Mouse (Mus musculus): ENCODE data around the gene Cacna1b. TPM values are rescaled to one million over a fixed set of nuclear protein-coding genes. Genes with fewer than 3 reads are reported as not detected.

The Cacna1b gene
- polyA plus RNA-seq, 1 experiment from 2014 or later, result 0.06 TPM

DNA sequence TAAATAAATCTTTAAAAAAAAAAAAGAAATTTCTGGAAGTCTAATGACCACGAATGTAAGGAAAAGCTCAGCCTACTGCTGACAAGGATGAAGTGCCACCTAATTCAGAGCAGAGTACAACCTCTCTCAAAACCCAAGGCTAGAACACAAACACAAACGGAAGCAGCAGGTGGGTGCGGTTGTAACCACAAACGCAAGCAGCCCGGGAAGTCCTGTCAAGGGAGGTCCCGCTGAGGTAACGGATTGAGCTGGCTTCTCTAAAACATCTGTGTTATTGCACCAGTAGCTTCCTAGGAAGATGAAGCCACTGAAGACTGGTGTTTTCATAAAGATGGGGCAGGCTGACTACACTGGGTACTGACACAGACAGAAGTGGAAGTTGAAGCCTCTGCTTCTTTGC, 15.1 kb downstream of the Cacna1b start:
- Histone ChIP-seq H3K4me3 (ENCODE audit: low read depth, low read length) (no peak overlapping the region), H3K27me3 (ENCODE audit: control insufficient read depth, insufficient read depth, low read depth, low read length) (no peaks in the 10 kb centered on the region), H3K36me3 (ENCODE audit: control insufficient read depth, insufficient read depth) (no peaks in the 10 kb centered on the region), H3K4me1 (ENCODE audit: control insufficient read depth, low read depth, low read length) (no peaks in the 10 kb centered on the region), H3K4me2 (ENCODE audit: low read depth, low read length) (no peak overlapping the region), H3K9ac (ENCODE audit: low read depth, low read length) (no peak overlapping the region), H3K9me3 (replicated peaks; ENCODE audit: control insufficient read depth, low read length) (no peaks in the 10 kb centered on the region), H3K27ac (ENCODE audit: low read length) (no peak overlapping the region)
- 24% methylated on average over 7 of the region's 7 CpGs for WGBS (ENCODE audit: insufficient replicate concordance)
- no peak for ATAC-seq (ENCODE audit: low read depth)

DNA sequence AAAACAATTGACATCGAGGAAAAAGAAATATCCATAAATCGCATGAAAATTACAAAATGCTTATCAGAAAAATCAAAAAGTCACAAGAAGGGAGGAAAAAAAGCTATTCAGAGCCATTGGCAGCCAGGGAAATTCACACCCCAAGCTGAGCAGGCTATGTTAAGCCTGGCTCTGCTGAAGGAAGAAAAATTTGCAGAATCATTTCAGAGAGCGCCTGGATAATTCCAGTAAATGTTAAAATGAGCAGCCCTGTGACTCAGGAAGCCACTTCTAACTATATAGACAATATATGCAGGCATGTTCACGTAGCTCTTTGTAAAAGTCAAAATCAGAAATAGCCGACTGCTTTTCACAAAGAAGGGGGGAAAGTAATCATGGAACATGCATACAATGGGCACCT, 23.3 kb downstream of the Cacna1b start:
- H3K9me3 ChIP-seq (replicated peaks; ENCODE audit: control insufficient read depth, low read length), result no peaks in the 10 kb centered on the region

DNA sequence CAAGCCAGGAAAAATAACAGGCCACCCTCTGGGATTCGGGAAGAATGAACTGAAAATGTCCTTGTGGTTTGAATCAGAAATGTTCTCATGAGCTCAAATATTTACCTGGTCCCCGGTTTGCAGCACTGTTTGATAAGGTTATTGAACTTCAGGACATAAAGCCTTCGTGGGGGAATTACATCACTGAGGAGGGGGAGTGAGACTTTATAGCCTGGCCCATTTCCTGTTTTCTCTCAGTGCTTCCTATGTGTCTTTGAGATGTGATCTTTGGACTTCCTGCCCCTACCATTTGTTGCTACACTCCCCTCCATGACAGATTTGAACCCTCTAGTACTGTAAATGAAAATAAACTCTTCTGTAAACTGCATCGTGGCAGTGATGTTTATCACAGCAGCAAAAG, 29.8 kb downstream of the Cacna1b start:
- no peak overlapping the region for H3K27ac ChIP-seq (ENCODE audit: low read length)
- no peaks in the 10 kb centered on the region for H3K4me1 ChIP-seq (ENCODE audit: control insufficient read depth, low read depth, low read length)
- no peak for ATAC-seq (ENCODE audit: low read depth)
- WGBS (ENCODE audit: insufficient replicate concordance), result 31% methylated on average over 4 of the region's 4 CpGs
- no peak overlapping the region for H3K4me2 ChIP-seq (ENCODE audit: low read depth, low read length)
- H3K27me3 ChIP-seq (ENCODE audit: control insufficient read depth, insufficient read depth, low read depth, low read length), result no peaks in the 10 kb centered on the region
- H3K9me3 ChIP-seq (replicated peaks; ENCODE audit: control insufficient read depth, low read length), result no peaks in the 10 kb centered on the region
- H3K36me3 ChIP-seq (ENCODE audit: control insufficient read depth, insufficient read depth), result no peaks in the 10 kb centered on the region
- no peak overlapping the region for H3K4me3 ChIP-seq (ENCODE audit: low read depth, low read length)
- H3K9ac ChIP-seq (ENCODE audit: low read depth, low read length), result no peak overlapping the region

More for the DNA sequence above, 23.3 kb downstream of the Cacna1b start:
- no peak overlapping the region for H3K9ac ChIP-seq (ENCODE audit: low read depth, low read length)
- no peaks in the 10 kb centered on the region for H3K36me3 ChIP-seq (ENCODE audit: control insufficient read depth, insufficient read depth)
- 56% methylated on average over 5 of the region's 5 CpGs for WGBS (ENCODE audit: insufficient replicate concordance)
- H3K4me3 ChIP-seq (ENCODE audit: low read depth, low read length), result no peak overlapping the region
- H3K4me1 ChIP-seq (ENCODE audit: control insufficient read depth, low read depth, low read length), result no peaks in the 10 kb centered on the region
- H3K27ac ChIP-seq (ENCODE audit: low read length), result no peak overlapping the region
- H3K4me2 ChIP-seq (ENCODE audit: low read depth, low read length), result no peak overlapping the region
- H3K27me3 ChIP-seq (ENCODE audit: control insufficient read depth, insufficient read depth, low read depth, low read length), result no peaks in the 10 kb centered on the region
- ATAC-seq (ENCODE audit: low read depth), result no peak

DNA sequence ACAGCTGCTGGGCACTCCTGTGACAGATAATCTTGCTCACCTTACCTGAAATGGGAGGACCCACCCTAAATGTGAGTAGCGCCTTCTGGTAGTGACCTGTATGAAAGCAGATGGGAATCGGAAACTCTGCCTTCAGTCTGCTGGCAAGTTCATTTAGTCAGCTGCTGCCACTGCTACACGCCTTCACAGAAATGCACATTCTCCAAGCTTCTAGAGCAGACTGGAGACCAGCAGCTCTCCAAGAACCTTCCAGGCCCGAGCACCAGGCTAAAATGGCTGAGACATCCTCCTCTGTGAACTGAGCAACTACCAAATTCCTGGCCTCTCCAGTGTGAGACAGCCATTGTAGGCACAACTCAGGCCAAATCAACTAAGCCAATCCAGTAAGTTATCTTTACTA, 37.1 kb downstream of the Cacna1b start:
- Histone ChIP-seq H3K9ac (ENCODE audit: low read depth, low read length) (no peak overlapping the region), H3K36me3 (ENCODE audit: control insufficient read depth, insufficient read depth) (no peaks in the 10 kb centered on the region), H3K4me2 (ENCODE audit: low read depth, low read length) (no peak overlapping the region), H3K27ac (ENCODE audit: low read length) (no peak overlapping the region), H3K27me3 (ENCODE audit: control insufficient read depth, insufficient read depth, low read depth, low read length) (no peaks in the 10 kb centered on the region), H3K4me3 (ENCODE audit: low read depth, low read length) (no peak overlapping the region), H3K9me3 (replicated peaks; ENCODE audit: control insufficient read depth, low read length) (no peaks in the 10 kb centered on the region), H3K4me1 (ENCODE audit: control insufficient read depth, low read depth, low read length) (no peaks in the 10 kb centered on the region)
- 55% methylated on average over 4 of the region's 4 CpGs for WGBS (ENCODE audit: insufficient replicate concordance)
- ATAC-seq (ENCODE audit: low read depth), result no peak

DNA sequence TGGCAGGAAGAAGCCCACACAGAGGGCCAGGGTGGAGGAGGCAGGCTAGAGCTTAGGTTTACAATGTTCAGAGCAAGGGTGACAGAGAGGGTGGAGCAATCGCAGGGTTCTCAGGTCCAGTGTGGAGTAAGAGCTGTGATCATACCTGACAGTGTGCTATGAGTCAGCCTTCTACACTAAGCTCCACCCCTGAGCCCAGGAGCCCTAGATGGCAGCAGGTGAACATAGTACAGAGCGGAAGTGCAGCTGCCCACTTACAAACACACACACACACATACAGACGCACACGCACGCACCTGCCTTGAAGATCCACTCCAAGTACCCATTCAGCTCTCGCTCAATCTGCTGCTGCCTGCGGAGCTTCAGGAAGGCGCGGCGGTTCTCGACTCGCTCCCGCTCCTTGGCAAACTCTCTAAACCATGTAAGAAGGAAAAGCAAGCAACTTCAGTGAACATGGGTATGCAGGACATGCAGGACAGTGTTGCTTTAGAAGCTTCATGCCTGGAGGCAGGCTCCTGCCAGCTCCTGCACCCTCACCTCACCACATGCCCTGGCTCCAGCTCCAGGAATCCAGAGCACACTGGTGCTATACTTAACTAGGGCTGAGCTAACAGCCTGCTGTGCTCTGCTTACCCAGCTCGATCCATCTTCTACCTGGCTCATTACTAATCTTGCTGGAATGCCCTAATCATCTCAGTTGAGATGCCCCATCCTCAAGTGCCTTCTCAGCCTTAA, 43.1 kb downstream of the Cacna1b start:
- no peaks in the 10 kb centered on the region for H3K36me3 ChIP-seq (ENCODE audit: control insufficient read depth, insufficient read depth)
- WGBS (ENCODE audit: insufficient replicate concordance), result 81% methylated on average over 14 of the region's 14 CpGs
- H3K4me1 ChIP-seq (ENCODE audit: control insufficient read depth, low read depth, low read length), result no peaks in the 10 kb centered on the region
- no peak overlapping the region for H3K27ac ChIP-seq (ENCODE audit: low read length)
- ATAC-seq (ENCODE audit: low read depth), result no peak
- no peaks in the 10 kb centered on the region for H3K9me3 ChIP-seq (replicated peaks; ENCODE audit: control insufficient read depth, low read length)
- H3K27me3 ChIP-seq (ENCODE audit: control insufficient read depth, insufficient read depth, low read depth, low read length), result no peaks in the 10 kb centered on the region
- no peak overlapping the region for H3K4me3 ChIP-seq (ENCODE audit: low read depth, low read length)
- no peak overlapping the region for H3K4me2 ChIP-seq (ENCODE audit: low read depth, low read length)
- no peak overlapping the region for H3K9ac ChIP-seq (ENCODE audit: low read depth, low read length)

DNA sequence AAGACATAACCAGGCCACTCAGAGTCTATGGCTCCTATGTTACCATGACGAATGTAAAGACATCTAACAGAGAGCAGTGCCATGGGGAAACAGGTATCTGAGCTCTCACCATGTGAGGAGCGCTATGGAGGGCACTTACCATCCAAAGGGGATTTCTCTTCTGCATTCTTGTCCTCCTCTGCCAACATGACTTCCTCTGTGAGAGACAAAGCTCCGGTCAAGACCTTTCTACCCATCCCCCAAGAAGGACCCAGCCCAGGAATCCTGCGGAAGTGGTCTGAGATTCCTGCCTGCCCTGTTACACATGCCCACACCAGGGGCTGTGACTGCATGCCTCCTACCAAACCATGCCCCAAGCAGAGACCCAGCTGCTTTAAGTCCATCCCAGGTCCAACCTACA, 44.0 kb downstream of the Cacna1b start:
- H3K27ac ChIP-seq (ENCODE audit: low read length), result no peak overlapping the region
- WGBS (ENCODE audit: insufficient replicate concordance), result 62% methylated on average over 4 of the region's 4 CpGs
- H3K4me3 ChIP-seq (ENCODE audit: low read depth, low read length), result no peak overlapping the region

DNA sequence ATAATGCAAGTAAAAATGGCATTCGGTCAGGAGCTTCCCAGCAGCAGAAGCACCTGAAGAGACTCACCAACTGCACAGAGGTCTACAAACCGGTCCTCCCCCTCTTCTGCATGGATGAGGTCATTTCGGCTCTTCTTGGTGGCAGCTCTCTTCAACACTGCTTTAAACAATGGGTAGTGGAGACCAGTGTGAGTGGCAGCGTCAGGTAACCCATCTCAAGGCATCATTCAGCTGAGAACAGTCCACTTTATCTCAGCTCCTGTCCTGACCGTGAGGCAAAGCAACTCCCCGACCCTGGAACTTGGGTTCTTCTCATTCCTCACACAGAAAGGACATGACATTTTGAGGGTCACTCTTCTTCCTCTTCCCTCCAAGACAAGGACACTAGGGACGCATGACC, 45.0 kb downstream of the Cacna1b start:
- H3K9ac ChIP-seq (ENCODE audit: low read depth, low read length), result no peak overlapping the region
- ATAC-seq (ENCODE audit: low read depth), result no peak
- H3K4me3 ChIP-seq (ENCODE audit: low read depth, low read length), result no peak overlapping the region
- H3K4me1 ChIP-seq (ENCODE audit: control insufficient read depth, low read depth, low read length), result no peaks in the 10 kb centered on the region
- no peaks in the 10 kb centered on the region for H3K36me3 ChIP-seq (ENCODE audit: control insufficient read depth, insufficient read depth)
- WGBS (ENCODE audit: insufficient replicate concordance), result 53% methylated on average over 7 of the region's 7 CpGs
- no peaks in the 10 kb centered on the region for H3K27me3 ChIP-seq (ENCODE audit: control insufficient read depth, insufficient read depth, low read depth, low read length)
- no peak overlapping the region for H3K27ac ChIP-seq (ENCODE audit: low read length)
- no peaks in the 10 kb centered on the region for H3K9me3 ChIP-seq (replicated peaks; ENCODE audit: control insufficient read depth, low read length)
- H3K4me2 ChIP-seq (ENCODE audit: low read depth, low read length), result no peak overlapping the region

More for the DNA sequence above, 44.0 kb downstream of the Cacna1b start:
- Histone ChIP-seq H3K4me2 (ENCODE audit: low read depth, low read length) (no peak overlapping the region), H3K36me3 (ENCODE audit: control insufficient read depth, insufficient read depth) (no peaks in the 10 kb centered on the region), H3K27me3 (ENCODE audit: control insufficient read depth, insufficient read depth, low read depth, low read length) (no peaks in the 10 kb centered on the region), H3K9ac (ENCODE audit: low read depth, low read length) (no peak overlapping the region), H3K4me1 (ENCODE audit: control insufficient read depth, low read depth, low read length) (no peaks in the 10 kb centered on the region), H3K9me3 (replicated peaks; ENCODE audit: control insufficient read depth, low read length) (no peaks in the 10 kb centered on the region)
- no peak for ATAC-seq (ENCODE audit: low read depth)

DNA sequence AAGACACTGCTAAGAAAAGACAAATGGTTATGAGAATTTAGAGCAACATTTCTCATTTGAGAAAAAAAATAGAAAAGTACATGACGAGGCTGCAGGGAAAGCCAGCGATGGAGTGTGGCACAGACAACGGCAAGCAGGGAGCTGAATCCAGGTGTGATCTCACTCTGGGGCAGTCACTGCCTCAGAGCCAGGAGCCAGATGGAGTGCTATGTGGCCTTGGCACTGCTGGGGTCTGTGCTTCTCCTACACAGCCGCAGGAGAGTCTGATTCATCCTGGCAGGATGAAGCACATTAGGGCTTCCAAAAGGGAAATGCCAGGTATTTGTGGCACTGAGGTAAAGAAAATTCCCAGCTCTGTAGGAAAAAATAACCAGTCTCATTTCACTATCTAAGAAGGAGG, 45.5 kb downstream of the Cacna1b start:
- H3K9ac ChIP-seq (ENCODE audit: low read depth, low read length), result no peak overlapping the region
- no peaks in the 10 kb centered on the region for H3K27me3 ChIP-seq (ENCODE audit: control insufficient read depth, insufficient read depth, low read depth, low read length)
- no peaks in the 10 kb centered on the region for H3K36me3 ChIP-seq (ENCODE audit: control insufficient read depth, insufficient read depth)
- no peak for ATAC-seq (ENCODE audit: low read depth)
- H3K4me2 ChIP-seq (ENCODE audit: low read depth, low read length), result no peak overlapping the region
- H3K4me1 ChIP-seq (ENCODE audit: control insufficient read depth, low read depth, low read length), result no peaks in the 10 kb centered on the region
- H3K9me3 ChIP-seq (replicated peaks; ENCODE audit: control insufficient read depth, low read length), result no peaks in the 10 kb centered on the region
- 76% methylated on average over 4 of the region's 4 CpGs for WGBS (ENCODE audit: insufficient replicate concordance)
- no peak overlapping the region for H3K27ac ChIP-seq (ENCODE audit: low read length)
- H3K4me3 ChIP-seq (ENCODE audit: low read depth, low read length), result no peak overlapping the region

DNA sequence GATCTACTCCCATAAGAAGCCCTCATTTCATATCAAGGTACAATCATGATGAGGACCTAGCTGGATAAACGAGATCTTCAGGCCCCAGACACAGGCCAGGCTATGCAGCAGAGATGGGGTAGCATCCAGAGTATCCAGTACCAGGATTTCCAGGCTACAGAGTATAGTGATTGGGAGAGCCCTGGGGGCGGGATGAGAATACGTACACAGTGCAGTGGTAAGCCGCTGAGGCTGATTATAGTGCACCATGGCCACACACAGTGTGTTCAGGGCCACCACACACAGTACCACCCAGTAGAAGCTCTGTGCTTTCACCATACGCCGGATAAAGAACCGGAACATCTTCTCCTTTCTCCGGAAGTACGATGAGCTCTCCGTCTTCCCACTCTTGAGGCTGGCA, 57.0 kb downstream of the Cacna1b start:
- Histone ChIP-seq H3K9me3 (replicated peaks; ENCODE audit: control insufficient read depth, low read length) (no peaks in the 10 kb centered on the region), H3K4me2 (ENCODE audit: low read depth, low read length) (no peak overlapping the region), H3K9ac (ENCODE audit: low read depth, low read length) (no peak overlapping the region), H3K27me3 (ENCODE audit: control insufficient read depth, insufficient read depth, low read depth, low read length) (no peaks in the 10 kb centered on the region), H3K4me1 (ENCODE audit: control insufficient read depth, low read depth, low read length) (no peaks in the 10 kb centered on the region), H3K27ac (ENCODE audit: low read length) (no peak overlapping the region), H3K36me3 (ENCODE audit: control insufficient read depth, insufficient read depth) (no peaks in the 10 kb centered on the region), H3K4me3 (ENCODE audit: low read depth, low read length) (no peak overlapping the region)
- ATAC-seq (ENCODE audit: low read depth), result no peak
- WGBS (ENCODE audit: insufficient replicate concordance), result 70% methylated on average over 10 of the region's 10 CpGs
